ENCODE assay signal across 8 mouse cellular contexts in genomic region chr16:32660095-32660494, GRCm38 (mm10). TPM values are rescaled to one million over a fixed set of nuclear protein-coding genes. Genes with fewer than 3 reads are reported as not detected.
A peak's percentile ranks its signal among the peaks of the same experiment; 100 is the strongest.
DNase-seq lines count a peak whose midpoint lies in the region; ATAC-seq lines count a peak whose summit lies in the region.

No protein-coding gene starts in this region.

- no peaks in the 10 kb centered on the region for H3K27me3 ChIP-seq in heart, embryonic 16.5 days (ENCODE audit: control insufficient read depth, insufficient read depth, low read length)
- no peaks in the 10 kb centered on the region for H3K27me3 ChIP-seq in hindbrain, embryonic 12.5 days
- no peaks in the 10 kb centered on the region for H3K27me3 ChIP-seq in midbrain, embryonic 16.5 days (ENCODE audit: control insufficient read depth, insufficient read depth, low read depth, low read length)

- H3K9me3 ChIP-seq in heart, embryonic 16.5 days (replicated peaks; ENCODE audit: control insufficient read depth, low read length): no peaks in the 10 kb centered on the region
- no peaks in the 10 kb centered on the region for H3K9me3 ChIP-seq in hindbrain, embryonic 12.5 days (replicated peaks)
- no peaks in the 10 kb centered on the region for H3K9me3 ChIP-seq in midbrain, embryonic 16.5 days (replicated peaks; ENCODE audit: control insufficient read depth, low read length, poor library complexity, severe bottlenecking)

- no peak overlapping the region for H3K4me3 ChIP-seq in heart, embryonic 16.5 days (ENCODE audit: low read length)
- no peak overlapping the region for H3K4me3 ChIP-seq in brown adipose tissue, adult 24 weeks (ENCODE audit: insufficient read depth, low read depth, low read length)
- no peak overlapping the region for H3K4me3 ChIP-seq in hindbrain, embryonic 12.5 days
- H3K4me3 ChIP-seq in midbrain, embryonic 16.5 days (ENCODE audit: low read depth, low read length): no peak overlapping the region

- WGBS in heart, embryonic 16.5 days: 39% methylated on average over 1 of the region's 1 CpGs
- 64% methylated on average over 1 of the region's 1 CpGs for WGBS in hindbrain, embryonic 12.5 days
- 45% methylated on average over 1 of the region's 1 CpGs for WGBS in midbrain, embryonic 16.5 days

- H3K27ac ChIP-seq in heart, embryonic 16.5 days (ENCODE audit: low read length): peak overlapping the region; percentile 81
- H3K27ac ChIP-seq in brown adipose tissue, adult 24 weeks (replicated peaks; ENCODE audit: low read depth, low read length): peak overlapping the region; percentile 42
- peak overlapping the region; percentile 83 for H3K27ac ChIP-seq in hindbrain, embryonic 12.5 days
- H3K27ac ChIP-seq in midbrain, embryonic 16.5 days (ENCODE audit: low read length): peak overlapping the region; percentile 89

- no peak for DNase-seq in heart, postnatal 36 days
- no peak for DNase-seq in spleen, adult 12 weeks (ENCODE audit: low spot score)
- no peak for DNase-seq in right cerebral cortex, postnatal 14 days
- DNase-seq in embryo, embryonic 10.5 days (ENCODE audit: low spot score): no peak

- no peak for ATAC-seq in heart, embryonic 16.5 days (replicated peaks; ENCODE audit: extremely low read depth, insufficient read depth, low FRiP score)
- no peak for ATAC-seq in hindbrain, embryonic 12.5 days (ENCODE audit: low FRiP score)
- ATAC-seq in midbrain, embryonic 16.5 days: no peak

- no peaks in the 10 kb centered on the region for H3K36me3 ChIP-seq in heart, embryonic 16.5 days (ENCODE audit: control insufficient read depth, insufficient read depth)
- 0 out of 2 replicates have a peak, but pooled peaks cover 4% of the 10 kb centered on the region for H3K36me3 ChIP-seq in hindbrain, embryonic 12.5 days
- H3K36me3 ChIP-seq in midbrain, embryonic 16.5 days (ENCODE audit: control insufficient read depth, insufficient read depth, low read length): no peaks in the 10 kb centered on the region

- no peak overlapping the region for H3K4me2 ChIP-seq in heart, embryonic 16.5 days (ENCODE audit: low read depth, low read length)
- H3K4me2 ChIP-seq in hindbrain, embryonic 12.5 days (replicated peaks): no peak overlapping the region
- H3K4me2 ChIP-seq in midbrain, embryonic 16.5 days (ENCODE audit: low read length): peak overlapping the region; percentile 79; the same call in 1 of the 2 replicates

- intact Hi-C loops in heart, postnatal 36 days (cut with DNase I): no loop called here

- peaks cover 55% of the 10 kb centered on the region for H3K4me1 ChIP-seq in heart, embryonic 16.5 days (ENCODE audit: control insufficient read depth, insufficient read depth, low read length)
- H3K4me1 ChIP-seq in brown adipose tissue, adult 24 weeks (ENCODE audit: control insufficient read depth, insufficient read depth, insufficient read length, low read length): peaks cover 24% of the 10 kb centered on the region
- peaks cover 57% of the 10 kb centered on the region for H3K4me1 ChIP-seq in hindbrain, embryonic 12.5 days
- peaks cover 39% of the 10 kb centered on the region for H3K4me1 ChIP-seq in midbrain, embryonic 16.5 days (ENCODE audit: control insufficient read depth, insufficient read depth, low read length)

- peak overlapping the region; percentile 10; the same call in 1 of the 2 replicates for H3K9ac ChIP-seq in heart, embryonic 16.5 days (ENCODE audit: low read length)
- no peak overlapping the region for H3K9ac ChIP-seq in hindbrain, embryonic 12.5 days
- no peak overlapping the region for H3K9ac ChIP-seq in midbrain, embryonic 16.5 days (ENCODE audit: low read depth, low read length)

RNA-seq across cellular contexts. Expression of gene Tnk2, which starts 16.4 kb away (rescaled TPM):
- 9.0 and 9.5 TPM in 2 replicates for polyA plus RNA-seq in heart, embryonic 16.5 days (2015; fragmentation: Nextera tagmentation; extraction: Ambion mirVana)
- 10 to 100 TPM; 18.0 to 19.8 TPM for total RNA-seq in heart, postnatal 36 days (2021)
- 18.7 and 24.1 TPM in 2 replicates for polyA plus RNA-seq in brown adipose tissue, adult 24 weeks (2012; ENCODE audit: insufficient read depth, insufficient read length, missing spikeins)
- 15.6 and 17.2 TPM in 2 replicates for polyA plus RNA-seq in hindbrain, embryonic 12.5 days (2016; fragmentation: Nextera tagmentation; extraction: Ambion mirVana)
- 19.0 and 21.6 TPM in 2 replicates for polyA plus RNA-seq in midbrain, embryonic 16.5 days (2015; fragmentation: Nextera tagmentation; extraction: Ambion mirVana)

RNA-seq across cellular contexts. Expression of gene Tfrc, which starts 51.4 kb away (rescaled TPM):
- polyA plus RNA-seq in heart, embryonic 16.5 days (2015; fragmentation: Nextera tagmentation; extraction: Ambion mirVana): 49.2 and 53.8 TPM in 2 replicates
- total RNA-seq in heart, postnatal 36 days (2021): 100 to 1,000 TPM in 1 of 2 experiments, 10 to 100 TPM in 1; 55.9 to 114 TPM
- 13.7 and 27.0 TPM in 2 replicates for polyA plus RNA-seq in brown adipose tissue, adult 24 weeks (2012; ENCODE audit: insufficient read depth, insufficient read length, missing spikeins)
- polyA plus RNA-seq in hindbrain, embryonic 12.5 days (2016; fragmentation: Nextera tagmentation; extraction: Ambion mirVana): 44.4 and 55.4 TPM in 2 replicates
- 33.3 and 40.5 TPM in 2 replicates for polyA plus RNA-seq in midbrain, embryonic 16.5 days (2015; fragmentation: Nextera tagmentation; extraction: Ambion mirVana)
